Mouse (Mus musculus): ENCODE measurements at regions not wholly inside any gene's neighbourhood (a gene's known extent, or its start where the extent isn't known, plus 50 kb on each side); places are given as distances from the start of the nearest gene placed in this dataset.

DNA sequence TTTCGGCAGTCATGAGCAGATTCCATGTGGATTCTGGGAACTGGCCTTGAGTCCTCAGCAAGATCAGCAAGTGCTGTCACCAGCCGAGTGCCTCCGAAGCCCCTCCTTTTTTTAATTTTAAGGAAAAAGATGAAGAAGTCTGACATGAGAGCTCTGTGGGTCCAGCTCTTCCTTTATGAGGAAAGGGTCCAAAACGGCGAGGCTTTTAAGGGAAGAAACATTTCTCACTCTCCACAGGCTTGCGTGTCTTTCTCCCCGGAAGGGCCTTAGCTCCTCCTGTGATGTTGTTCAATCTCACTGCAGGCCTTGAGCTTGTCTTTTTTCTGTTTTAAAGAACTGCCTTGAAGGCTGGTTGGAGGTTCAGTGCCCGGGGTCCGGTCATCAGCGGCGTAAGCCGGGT lies 283.5 kb upstream of the Klf3 start:
- no peak for DNase-seq (ENCODE audit: low spot score)
- H3K4me2 ChIP-seq: no peak overlapping the region
- H3K4me1 ChIP-seq (replicated peaks; ENCODE audit: control insufficient read depth, insufficient read depth, low read length): no peaks in the 10 kb centered on the region
- ATAC-seq (replicated peaks; ENCODE audit: low FRiP score): no peak
- no peak overlapping the region for H3K4me3 ChIP-seq (ENCODE audit: low read depth, low read length)
- H3K36me3 ChIP-seq (ENCODE audit: control insufficient read depth, insufficient read depth, low read length): no peaks in the 10 kb centered on the region
- H3K27me3 ChIP-seq (replicated peaks; ENCODE audit: control insufficient read depth, insufficient read depth, low read length): no peaks in the 10 kb centered on the region
- WGBS: 85% methylated on average over 12 of the region's 12 CpGs
- H3K9me3 ChIP-seq (ENCODE audit: control insufficient read depth, low read length): no peaks in the 10 kb centered on the region
- H3K27ac ChIP-seq (ENCODE audit: low read depth, low read length): no peak overlapping the region
- H3K9ac ChIP-seq (ENCODE audit: low read depth, low read length): no peak overlapping the region

DNA sequence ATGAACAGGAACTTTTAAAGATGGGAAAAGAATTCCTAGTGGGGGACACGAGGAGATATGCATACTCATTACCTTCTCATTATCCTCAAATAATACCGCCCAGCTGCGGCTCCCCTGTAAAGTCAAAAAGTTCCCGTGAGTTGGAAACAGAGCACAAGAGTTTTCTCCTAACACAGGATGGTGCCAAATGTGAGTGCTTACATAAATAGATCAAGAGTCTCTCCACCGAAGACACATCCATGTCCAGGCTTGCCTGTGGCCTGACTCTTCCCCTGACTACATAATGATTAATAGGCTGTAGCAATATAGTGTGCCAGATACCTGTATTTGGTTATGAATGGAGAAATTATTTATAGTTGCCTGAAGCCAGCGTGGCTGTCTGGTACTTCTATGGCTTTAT lies 281.8 kb upstream of the Klf3 start:
- no peak for DNase-seq (ENCODE audit: low spot score)
- no peak overlapping the region for H3K4me3 ChIP-seq (ENCODE audit: low read depth, low read length)
- no peak overlapping the region for H3K9ac ChIP-seq (ENCODE audit: low read depth, low read length)
- H3K27ac ChIP-seq (ENCODE audit: low read depth, low read length): no peak overlapping the region
- H3K9me3 ChIP-seq (ENCODE audit: control insufficient read depth, low read length): no peaks in the 10 kb centered on the region
- no peaks in the 10 kb centered on the region for H3K36me3 ChIP-seq (ENCODE audit: control insufficient read depth, insufficient read depth, low read length)
- no peak for ATAC-seq (replicated peaks; ENCODE audit: low FRiP score)
- H3K4me1 ChIP-seq (replicated peaks; ENCODE audit: control insufficient read depth, insufficient read depth, low read length): no peaks in the 10 kb centered on the region
- WGBS: 82% methylated on average over 6 of the region's 6 CpGs
- no peak overlapping the region for H3K4me2 ChIP-seq
- H3K27me3 ChIP-seq (replicated peaks; ENCODE audit: control insufficient read depth, insufficient read depth, low read length): no peaks in the 10 kb centered on the region

- Histone ChIP-seq H3K4me3 (ENCODE audit: low read depth, low read length) (no peak overlapping the region), H3K9ac (ENCODE audit: low read depth, low read length) (no peak overlapping the region), H3K4me2 (no peak overlapping the region), H3K9me3 (ENCODE audit: control insufficient read depth, low read length) (no peaks in the 10 kb centered on the region), H3K36me3 (ENCODE audit: control insufficient read depth, insufficient read depth, low read length) (no peaks in the 10 kb centered on the region), H3K27me3 (replicated peaks; ENCODE audit: control insufficient read depth, insufficient read depth, low read length) (no peaks in the 10 kb centered on the region), H3K4me1 (replicated peaks; ENCODE audit: control insufficient read depth, insufficient read depth, low read length) (no peaks in the 10 kb centered on the region), H3K27ac (ENCODE audit: low read depth, low read length) (no peak overlapping the region)
- ATAC-seq (replicated peaks; ENCODE audit: low FRiP score) (no peak), DNase-seq (ENCODE audit: low spot score) (no peak)
- WGBS: 48% methylated on average over 5 of the region's 5 CpGs
These were observed 281.2 kb upstream of the Klf3 start for GRCm38 (mm10) chr5:64521969-64522368.

GRCm38 (mm10) chr5:64526521-64526920 lies 276.7 kb upstream of the Klf3 start:
- Histone ChIP-seq H3K4me1 (replicated peaks; ENCODE audit: control insufficient read depth, insufficient read depth, low read length) (no peaks in the 10 kb centered on the region), H3K4me2 (no peak overlapping the region), H3K9ac (ENCODE audit: low read depth, low read length) (no peak overlapping the region), H3K27me3 (replicated peaks; ENCODE audit: control insufficient read depth, insufficient read depth, low read length) (no peaks in the 10 kb centered on the region), H3K27ac (ENCODE audit: low read depth, low read length) (no peak overlapping the region), H3K4me3 (ENCODE audit: low read depth, low read length) (no peak overlapping the region), H3K36me3 (ENCODE audit: control insufficient read depth, insufficient read depth, low read length) (no peaks in the 10 kb centered on the region), H3K9me3 (ENCODE audit: control insufficient read depth, low read length) (no peaks in the 10 kb centered on the region)
- WGBS: 73% methylated on average over 3 of the region's 3 CpGs
- no peak for DNase-seq (ENCODE audit: low spot score)
- no peak for ATAC-seq (replicated peaks; ENCODE audit: low FRiP score)

DNA sequence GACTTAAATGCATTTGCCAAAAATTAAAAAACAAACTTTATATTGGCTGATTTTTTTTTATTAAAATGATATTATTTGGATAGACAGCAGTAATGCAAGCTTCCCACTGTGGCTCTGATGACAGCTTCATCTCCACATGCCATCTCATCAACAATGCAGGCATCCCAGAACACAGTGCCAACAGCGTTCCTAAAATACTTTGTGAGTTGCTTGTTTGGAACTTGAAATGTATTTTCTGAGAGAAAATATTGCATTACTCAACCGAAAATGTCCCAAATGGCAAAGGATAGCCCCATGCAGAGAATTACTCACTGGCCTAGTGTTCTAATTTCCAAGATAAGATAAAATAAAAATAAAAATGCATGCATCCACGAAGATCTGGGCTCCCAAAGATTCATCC lies 275.2 kb upstream of the Klf3 start:
- no peaks in the 10 kb centered on the region for H3K27me3 ChIP-seq (replicated peaks; ENCODE audit: control insufficient read depth, insufficient read depth, low read length)
- ATAC-seq (replicated peaks; ENCODE audit: low FRiP score): no peak
- no peaks in the 10 kb centered on the region for H3K4me1 ChIP-seq (replicated peaks; ENCODE audit: control insufficient read depth, insufficient read depth, low read length)
- H3K9me3 ChIP-seq (ENCODE audit: control insufficient read depth, low read length): no peaks in the 10 kb centered on the region
- WGBS: 73% methylated on average over 3 of the region's 3 CpGs
- H3K36me3 ChIP-seq (ENCODE audit: control insufficient read depth, insufficient read depth, low read length): no peaks in the 10 kb centered on the region
- no peak for DNase-seq (ENCODE audit: low spot score)
- H3K9ac ChIP-seq (ENCODE audit: low read depth, low read length): no peak overlapping the region
- H3K4me2 ChIP-seq: no peak overlapping the region
- H3K27ac ChIP-seq (ENCODE audit: low read depth, low read length): no peak overlapping the region
- H3K4me3 ChIP-seq (ENCODE audit: low read depth, low read length): no peak overlapping the region

- Histone ChIP-seq H3K9me3 (ENCODE audit: control insufficient read depth, low read length) (no peaks in the 10 kb centered on the region), H3K4me3 (ENCODE audit: low read depth, low read length) (no peak overlapping the region), H3K27me3 (replicated peaks; ENCODE audit: control insufficient read depth, insufficient read depth, low read length) (no peaks in the 10 kb centered on the region), H3K4me1 (replicated peaks; ENCODE audit: control insufficient read depth, insufficient read depth, low read length) (0 out of 2 replicates have a peak, but pooled peaks cover 2% of the 10 kb centered on the region), H3K27ac (ENCODE audit: low read depth, low read length) (no peak overlapping the region), H3K4me2 (no peak overlapping the region), H3K36me3 (ENCODE audit: control insufficient read depth, insufficient read depth, low read length) (no peaks in the 10 kb centered on the region), H3K9ac (ENCODE audit: low read depth, low read length) (no peak overlapping the region)
- WGBS: 83% methylated on average over 4 of the region's 4 CpGs
- ATAC-seq (replicated peaks; ENCODE audit: low FRiP score) (no peak), DNase-seq (ENCODE audit: low spot score) (no peak)
These were observed 268.8 kb upstream of the Klf3 start for GRCm38 (mm10) chr5:64534371-64534770.

- no peaks in the 10 kb centered on the region for H3K9me3 ChIP-seq (ENCODE audit: control insufficient read depth, low read length)
- H3K36me3 ChIP-seq (ENCODE audit: control insufficient read depth, insufficient read depth, low read length): no peaks in the 10 kb centered on the region
- DNase-seq (ENCODE audit: low spot score) (no peak), ATAC-seq (replicated peaks; ENCODE audit: low FRiP score) (no peak)
- no peak overlapping the region for H3K27ac ChIP-seq (ENCODE audit: low read depth, low read length)
- H3K9ac ChIP-seq (ENCODE audit: low read depth, low read length): no peak overlapping the region
- no peak overlapping the region for H3K4me3 ChIP-seq (ENCODE audit: low read depth, low read length)
- H3K27me3 ChIP-seq (replicated peaks; ENCODE audit: control insufficient read depth, insufficient read depth, low read length): no peaks in the 10 kb centered on the region
- 86% methylated on average over 6 of the region's 6 CpGs for WGBS
- 0 out of 2 replicates have a peak, but pooled peaks cover 2% of the 10 kb centered on the region for H3K4me1 ChIP-seq (replicated peaks; ENCODE audit: control insufficient read depth, insufficient read depth, low read length)
- no peak overlapping the region for H3K4me2 ChIP-seq
These were observed 268.2 kb upstream of the Klf3 start for GRCm38 (mm10) chr5:64534947-64535346.

DNA sequence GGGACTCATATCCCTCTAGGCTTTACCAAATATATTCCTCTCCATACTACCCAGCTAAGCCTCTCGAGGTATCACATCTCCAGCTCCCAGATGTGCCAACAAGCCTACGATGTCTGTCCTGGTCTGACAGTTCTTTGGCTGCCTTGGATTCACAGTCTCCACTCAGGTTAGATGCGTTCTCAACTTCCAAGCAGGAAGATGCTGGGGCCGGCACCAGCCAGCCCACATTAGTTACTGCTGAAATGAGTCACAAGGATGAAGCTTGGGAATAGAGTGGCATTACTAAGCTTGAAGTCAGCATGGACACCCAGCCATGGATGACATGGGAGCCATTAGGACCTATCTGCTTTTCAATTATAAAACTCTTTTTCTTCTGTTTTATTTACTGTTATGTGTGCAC lies 267.6 kb upstream of the Klf3 start:
- no peaks in the 10 kb centered on the region for H3K27me3 ChIP-seq (replicated peaks; ENCODE audit: control insufficient read depth, insufficient read depth, low read length)
- no peak overlapping the region for H3K4me3 ChIP-seq (ENCODE audit: low read depth, low read length)
- no peak overlapping the region for H3K9ac ChIP-seq (ENCODE audit: low read depth, low read length)
- WGBS: 92% methylated on average over 4 of the region's 4 CpGs
- no peaks in the 10 kb centered on the region for H3K9me3 ChIP-seq (ENCODE audit: control insufficient read depth, low read length)
- ATAC-seq (replicated peaks; ENCODE audit: low FRiP score) (no peak), DNase-seq (ENCODE audit: low spot score) (no peak)
- no peak overlapping the region for H3K27ac ChIP-seq (ENCODE audit: low read depth, low read length)
- H3K4me2 ChIP-seq: no peak overlapping the region
- H3K4me1 ChIP-seq (replicated peaks; ENCODE audit: control insufficient read depth, insufficient read depth, low read length): 0 out of 2 replicates have a peak, but pooled peaks cover 2% of the 10 kb centered on the region
- H3K36me3 ChIP-seq (ENCODE audit: control insufficient read depth, insufficient read depth, low read length): no peaks in the 10 kb centered on the region

GRCm38 (mm10) chr5:64536393-64537112 lies 266.6 kb upstream of the Klf3 start:
- Histone ChIP-seq H3K27ac (ENCODE audit: low read depth, low read length) (no peak overlapping the region), H3K27me3 (replicated peaks; ENCODE audit: control insufficient read depth, insufficient read depth, low read length) (no peaks in the 10 kb centered on the region), H3K4me2 (no peak overlapping the region), H3K36me3 (ENCODE audit: control insufficient read depth, insufficient read depth, low read length) (no peaks in the 10 kb centered on the region), H3K9ac (ENCODE audit: low read depth, low read length) (no peak overlapping the region), H3K4me1 (replicated peaks; ENCODE audit: control insufficient read depth, insufficient read depth, low read length) (0 out of 2 replicates have a peak, but pooled peaks cover 2% of the 10 kb centered on the region), H3K9me3 (ENCODE audit: control insufficient read depth, low read length) (no peaks in the 10 kb centered on the region), H3K4me3 (ENCODE audit: low read depth, low read length) (no peak overlapping the region)
- DNase-seq (ENCODE audit: low spot score) (no peak), ATAC-seq (replicated peaks; ENCODE audit: low FRiP score) (no peak)
- 64% methylated on average over 20 of the region's 20 CpGs for WGBS

Data from liver, embryonic 11.5 days (tissue).